Mouse (Mus musculus): ENCODE results near the gene Six1.

GRCm38 (mm10) chr12:73020422-73020821 is 33.3 kb downstream of the Six1 start:
- TF ChIP-seq ZC3H11A (IDR thresholded peaks at IDR 0.05; ENCODE audit: borderline replicate concordance, low read depth, low read length) = no peak
- TF ChIP-seq CHD2 (IDR thresholded peaks at IDR 0.05; ENCODE audit: low read depth, low read length) = no peak
- TF ChIP-seq MAFK (IDR thresholded peaks at IDR 0.05; ENCODE audit: insufficient read depth, low read depth, low read length) = no peak
- no peak for TF ChIP-seq ZNF384 (IDR thresholded peaks at IDR 0.05; ENCODE audit: low read depth, low read length)
- no peak for TF ChIP-seq HCFC1 (IDR thresholded peaks at IDR 0.05; ENCODE audit: borderline replicate concordance, insufficient read depth, low read length)

All from ES-E14 (cell line).